ENCODE assay signal across 9 mouse cellular contexts in the genomic region with DNA sequence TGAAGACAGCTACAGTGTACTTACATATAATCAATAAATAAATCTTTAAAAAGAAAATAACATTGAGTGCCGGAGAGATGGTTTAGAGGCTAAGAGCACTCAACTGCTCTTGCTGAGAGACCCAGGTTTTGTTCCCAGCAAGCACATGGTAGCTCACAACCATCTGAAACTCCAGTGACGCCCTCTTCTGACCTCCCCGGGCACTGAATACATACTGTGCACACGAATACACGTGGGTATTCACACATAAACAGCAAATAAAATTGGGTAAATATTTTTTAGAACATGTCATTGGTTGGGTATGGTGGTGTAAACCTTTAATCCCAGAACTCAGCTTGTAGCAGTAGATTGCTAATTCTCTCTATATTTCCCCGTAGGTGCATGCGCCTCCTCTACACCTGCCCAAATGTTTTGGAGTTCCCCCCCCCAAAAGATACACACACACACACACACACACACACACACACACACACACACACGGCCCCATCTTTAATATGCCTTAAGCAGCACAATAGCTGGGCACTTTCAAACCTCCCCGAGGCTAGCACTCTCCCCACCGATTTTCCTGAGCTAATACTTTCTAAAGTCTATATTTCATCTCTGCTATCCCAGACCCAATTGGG. TPM values are rescaled to one million over a fixed set of nuclear protein-coding genes. Genes with fewer than 3 reads are reported as not detected.
DNase-seq lines count a peak whose midpoint lies in the region; ATAC-seq and TF ChIP-seq lines count a peak whose summit lies in the region.
"Had no signal": no experiment of that assay in that cellular context is flagged by ENCODE, and none has a peak within 500 bp of the region (broad histone marks: within the 10 kb centered on the region; RNA-seq: fewer than 3 reads in every experiment).

No protein-coding gene starts in this region.

- no peaks in the 10 kb centered on the region for H3K9me3 ChIP-seq in kidney, embryonic 15.5 days (replicated peaks)
- H3K9me3 ChIP-seq in embryonic facial prominence, embryonic 15.5 days (replicated peaks), result no peaks in the 10 kb centered on the region
- no peaks in the 10 kb centered on the region for H3K9me3 ChIP-seq in limb, embryonic 12.5 days
- H3K9me3 ChIP-seq in neural tube, embryonic 14.5 days (ENCODE audit: control insufficient read depth, low read length), result no peaks in the 10 kb centered on the region

- H3K36me3 ChIP-seq in kidney, embryonic 15.5 days, result no peaks in the 10 kb centered on the region
- no peaks in the 10 kb centered on the region for H3K36me3 ChIP-seq in kidney, adult 2 months (ENCODE audit: control insufficient read depth, insufficient read depth, low read length)
- no peaks in the 10 kb centered on the region for H3K36me3 ChIP-seq in embryonic facial prominence, embryonic 15.5 days
- no peaks in the 10 kb centered on the region for H3K36me3 ChIP-seq in limb, embryonic 12.5 days
- H3K36me3 ChIP-seq in neural tube, embryonic 14.5 days (ENCODE audit: control insufficient read depth, insufficient read depth, low read length), result no peaks in the 10 kb centered on the region

- H3K4me1 ChIP-seq in kidney, embryonic 15.5 days, result peaks cover 9% of the 10 kb centered on the region
- H3K4me1 ChIP-seq in kidney, adult 2 months (ENCODE audit: control insufficient read depth, insufficient read depth, low read length), result peaks cover 3% of the 10 kb centered on the region; the same call in 1 of the 2 replicates
- H3K4me1 ChIP-seq in embryonic facial prominence, embryonic 15.5 days, result peaks cover 7% of the 10 kb centered on the region; the same call in 1 of the 2 replicates
- H3K4me1 ChIP-seq in limb, embryonic 12.5 days (replicated peaks), result peaks cover 7% of the 10 kb centered on the region
- H3K4me1 ChIP-seq in neural tube, embryonic 14.5 days (ENCODE audit: control insufficient read depth, insufficient read depth, low read length), result no peaks in the 10 kb centered on the region
- peaks cover 4% of the 10 kb centered on the region for H3K4me1 ChIP-seq in cerebellum, adult 2 months (ENCODE audit: control insufficient read depth, insufficient read depth, low read length)

- H3K4me3 ChIP-seq in kidney, embryonic 15.5 days (replicated peaks), result peak overlapping the region; percentile 38
- no peak overlapping the region for H3K4me3 ChIP-seq in kidney, adult 2 months (ENCODE audit: insufficient read depth, low read depth, low read length)
- H3K4me3 ChIP-seq in embryonic facial prominence, embryonic 15.5 days (replicated peaks), result peak overlapping the region; percentile 34
- H3K4me3 ChIP-seq in limb, embryonic 12.5 days (replicated peaks), result peak overlapping the region; percentile 38
- H3K4me3 ChIP-seq in neural tube, embryonic 14.5 days (ENCODE audit: low read depth, low read length), result no peak overlapping the region
- H3K4me3 ChIP-seq in cerebellum, adult 2 months (replicated peaks; ENCODE audit: insufficient read depth, low read depth, low read length), result no peak overlapping the region

- H3K4me2 ChIP-seq in kidney, embryonic 15.5 days, result peak overlapping the region; percentile 67
- peak overlapping the region; percentile 55 for H3K4me2 ChIP-seq in embryonic facial prominence, embryonic 15.5 days (replicated peaks)
- peak overlapping the region; percentile 61 for H3K4me2 ChIP-seq in limb, embryonic 12.5 days
- H3K4me2 ChIP-seq in neural tube, embryonic 14.5 days (ENCODE audit: low read depth, low read length), result peak overlapping the region; percentile 34; the same call in 1 of the 2 replicates

- no peak for TF ChIP-seq CTCF in kidney, adult 2 months (conservative IDR thresholded peaks at IDR 0.05; ENCODE audit: insufficient read depth, insufficient read length, low read depth, low read length)
- TF ChIP-seq CTCF in cerebellum, adult 2 months (IDR thresholded peaks at IDR 0.05; ENCODE audit: borderline replicate concordance, insufficient read depth, low read depth, low read length), result no peak

- 0 out of 2 replicates have a peak overlapping the region, but pooled peaks have one; percentile 9 for H3K27ac ChIP-seq in kidney, embryonic 15.5 days
- H3K27ac ChIP-seq in kidney, adult 2 months (ENCODE audit: insufficient read depth, low read depth, low read length), result no peak overlapping the region
- no peak overlapping the region for H3K27ac ChIP-seq in embryonic facial prominence, embryonic 15.5 days (replicated peaks)
- H3K27ac ChIP-seq in limb, embryonic 12.5 days, result no peak overlapping the region
- no peak overlapping the region for H3K27ac ChIP-seq in neural tube, embryonic 14.5 days (ENCODE audit: low read depth, low read length)
- H3K27ac ChIP-seq in cerebellum, adult 2 months (ENCODE audit: insufficient read depth, low read length), result no peak overlapping the region

- no peak overlapping the region for H3K9ac ChIP-seq in kidney, embryonic 15.5 days
- H3K9ac ChIP-seq in embryonic facial prominence, embryonic 15.5 days, result no peak overlapping the region
- no peak overlapping the region for H3K9ac ChIP-seq in limb, embryonic 12.5 days (replicated peaks)
- H3K9ac ChIP-seq in neural tube, embryonic 14.5 days (replicated peaks; ENCODE audit: low read depth, low read length), result no peak overlapping the region

- H3K27me3 ChIP-seq in kidney, embryonic 15.5 days, result no peaks in the 10 kb centered on the region
- H3K27me3 ChIP-seq in kidney, adult 2 months (replicated peaks; ENCODE audit: control insufficient read depth, insufficient read depth, low read length), result no peaks in the 10 kb centered on the region
- no peaks in the 10 kb centered on the region for H3K27me3 ChIP-seq in embryonic facial prominence, embryonic 15.5 days
- H3K27me3 ChIP-seq in limb, embryonic 12.5 days, result no peaks in the 10 kb centered on the region
- no peaks in the 10 kb centered on the region for H3K27me3 ChIP-seq in neural tube, embryonic 14.5 days (ENCODE audit: control insufficient read depth, insufficient read depth, low read length)
- H3K27me3 ChIP-seq in cerebellum, adult 2 months (ENCODE audit: control insufficient read depth, insufficient read depth, low read length), result no peaks in the 10 kb centered on the region

- ATAC-seq in kidney, embryonic 15.5 days (replicated peaks; ENCODE audit: low FRiP score), result no peak
- ATAC-seq in embryonic facial prominence, embryonic 15.5 days (ENCODE audit: insufficient number of reproducible peaks, low FRiP score, low TSS enrichment, low read depth), result no peak
- no peak for ATAC-seq in limb, embryonic 12.5 days (ENCODE audit: insufficient number of reproducible peaks, insufficient read depth, low FRiP score, low TSS enrichment, low read depth)
- no peak for ATAC-seq in neural tube, embryonic 14.5 days (ENCODE audit: low read depth)

- DNase-seq in kidney, adult 2 months, result no peak
- no peak for DNase-seq in embryo, embryonic 9.5 days (ENCODE audit: extremely low spot score)
- no peak for DNase-seq in cerebellum, adult 2 months
- no peak for DNase-seq in gastrocnemius, postnatal 10 days
- DNase-seq: cerebellum, adult 9-10 months had no signal

- TF ChIP-seq POLR2A in kidney, adult 2 months (IDR thresholded peaks at IDR 0.05; ENCODE audit: low read depth, low read length), result no peak
- TF ChIP-seq POLR2A in cerebellum, adult 2 months (IDR thresholded peaks at IDR 0.05; ENCODE audit: borderline replicate concordance, insufficient read depth, low read length), result no peak

- WGBS in kidney, embryonic 15.5 days, result 53% methylated on average over 10 of the region's 10 CpGs
- 57% methylated on average over 10 of the region's 10 CpGs for whole genome bisulfite sequencing in kidney, adult 2 months
- WGBS in embryonic facial prominence, embryonic 15.5 days, result 47% methylated on average over 10 of the region's 10 CpGs
- 51% methylated on average over 10 of the region's 10 CpGs for WGBS in limb, embryonic 12.5 days
- 57% methylated on average over 10 of the region's 10 CpGs for WGBS in neural tube, embryonic 14.5 days
- 65% methylated on average over 10 of the region's 10 CpGs for WGBS in cerebellum, adult 2 months

RNA-seq across cellular contexts. Expression of a gene that starts 10.9 kb away (rescaled TPM):
- polyA plus RNA-seq in kidney, embryonic 15.5 days (2015; fragmentation: Nextera tagmentation; extraction: Ambion mirVana), result not detected in 2 replicates
- not detected in 2 replicates for polyA plus RNA-seq in kidney, adult 2 months (2012; rRNA removed)
- 0.37 and 0.84 TPM in 2 replicates for polyA plus RNA-seq in embryonic facial prominence, embryonic 15.5 days (2015; fragmentation: Nextera tagmentation; extraction: Ambion mirVana)
- polyA plus RNA-seq in limb, embryonic 12.5 days (2016; fragmentation: Nextera tagmentation; extraction: Ambion mirVana), result 0.22 and 0.33 TPM in 2 replicates
- not detected in 2 replicates for polyA plus RNA-seq in neural tube, embryonic 14.5 days (2014; fragmentation: Nextera tagmentation; extraction: Ambion mirVana)
- polyA plus RNA-seq in cerebellum, adult 2 months (2012; rRNA removed), result not detected in 2 replicates
- total RNA-seq in gastrocnemius, postnatal 10 days (2021), result not detected

RNA-seq across cellular contexts. Expression of a gene that starts 24.5 kb away (rescaled TPM):
- polyA plus RNA-seq in kidney, embryonic 15.5 days (2015; fragmentation: Nextera tagmentation; extraction: Ambion mirVana), result 1,865 and 1,947 TPM in 2 replicates
- polyA plus RNA-seq in kidney, adult 2 months (2012; rRNA removed), result 630 and 636 TPM in 2 replicates
- 1,331 and 1,435 TPM in 2 replicates for polyA plus RNA-seq in embryonic facial prominence, embryonic 15.5 days (2015; fragmentation: Nextera tagmentation; extraction: Ambion mirVana)
- 1,793 and 1,872 TPM in 2 replicates for polyA plus RNA-seq in limb, embryonic 12.5 days (2016; fragmentation: Nextera tagmentation; extraction: Ambion mirVana)
- polyA plus RNA-seq in neural tube, embryonic 14.5 days (2014; fragmentation: Nextera tagmentation; extraction: Ambion mirVana), result 974 and 1,050 TPM in 2 replicates
- 918 and 961 TPM in 2 replicates for polyA plus RNA-seq in cerebellum, adult 2 months (2012; rRNA removed)
- total RNA-seq in gastrocnemius, postnatal 10 days (2021), result 100 to 1,000 TPM; 469 to 474 TPM

Comparison
In these comparisons a context has a peak if more than half of its experiments do, and no peak if none do; other contexts are left out.
1. H3K4me3 ChIP-seq: peak in kidney, embryonic 15.5 days (single experiment), embryonic facial prominence, embryonic 15.5 days (single experiment) and limb, embryonic 12.5 days (single experiment); none in kidney, adult 2 months (single experiment), neural tube, embryonic 14.5 days (single experiment) and cerebellum, adult 2 months (single experiment).
2. Peak in every context shown above with its lines, with median percentiles within 50 percentile points of each other: H3K4me2 ChIP-seq.